Mouse (Mus musculus): ENCODE measurements at regions not wholly inside any gene's neighbourhood (a gene's known extent, or its start where the extent isn't known, plus 50 kb on each side); places are given as distances from the start of the nearest gene placed in this dataset.

DNA sequence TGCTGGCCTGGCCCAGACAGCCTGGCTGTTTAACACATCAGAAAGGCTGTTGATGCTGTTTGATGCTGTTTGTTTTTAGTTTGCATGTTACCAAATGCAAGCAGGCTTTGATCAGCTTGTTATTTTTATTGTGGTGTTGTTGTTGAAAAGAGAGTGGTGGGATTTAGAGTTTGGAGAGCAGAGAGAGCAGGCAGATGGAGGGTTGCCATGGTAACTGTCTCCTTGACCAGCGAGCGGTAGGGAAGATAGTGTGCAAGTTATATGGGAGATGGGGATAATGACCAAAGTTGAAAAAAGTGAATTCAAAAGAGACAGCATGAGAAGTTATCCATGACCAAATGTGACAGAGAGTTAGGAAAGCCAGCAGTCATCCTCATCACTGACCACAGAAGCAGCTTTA is 83.3 kb downstream of the Cmc2 start:
- DNase-seq, result no peak

DNA sequence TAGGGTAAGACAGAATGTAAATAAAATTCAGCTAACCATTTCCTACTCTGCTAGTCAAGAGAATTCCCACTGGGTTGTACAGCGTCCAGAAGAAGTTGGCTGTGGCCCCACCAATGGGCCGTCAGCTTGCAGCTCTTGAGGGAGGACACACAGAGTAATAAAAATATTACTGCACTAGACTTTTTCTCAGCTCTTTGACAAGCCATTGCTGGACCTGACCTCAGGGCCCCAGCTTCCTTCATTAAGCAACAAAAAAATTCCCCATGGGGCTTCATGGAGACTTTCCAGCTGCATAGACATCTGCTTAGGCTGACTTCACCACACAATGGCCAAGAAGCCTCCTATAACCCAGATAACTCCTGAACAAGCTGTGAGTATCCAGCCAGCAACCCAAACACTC is 89.1 kb downstream of the Cmc2 start:
- no peak for DNase-seq

DNA sequence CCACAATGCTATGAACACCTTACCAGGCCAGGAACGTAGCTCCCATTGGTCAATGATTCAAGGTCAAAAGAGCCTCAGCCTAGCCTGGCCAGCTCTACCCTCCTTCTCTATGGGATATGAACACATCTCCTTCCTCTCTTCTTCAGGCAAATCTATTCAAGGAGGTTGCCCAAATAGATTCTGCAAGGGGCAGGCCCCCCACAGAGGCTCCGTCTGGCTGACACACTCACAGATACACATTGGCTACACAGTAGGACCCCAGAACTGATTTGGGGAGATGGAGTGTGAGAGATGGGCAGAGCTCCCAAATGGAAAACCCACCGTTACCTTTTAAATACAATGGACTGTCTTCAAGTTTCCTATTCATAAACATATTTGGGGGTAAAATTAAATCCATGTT is 91.6 kb downstream of the Cmc2 start:
- no peak for DNase-seq

DNA sequence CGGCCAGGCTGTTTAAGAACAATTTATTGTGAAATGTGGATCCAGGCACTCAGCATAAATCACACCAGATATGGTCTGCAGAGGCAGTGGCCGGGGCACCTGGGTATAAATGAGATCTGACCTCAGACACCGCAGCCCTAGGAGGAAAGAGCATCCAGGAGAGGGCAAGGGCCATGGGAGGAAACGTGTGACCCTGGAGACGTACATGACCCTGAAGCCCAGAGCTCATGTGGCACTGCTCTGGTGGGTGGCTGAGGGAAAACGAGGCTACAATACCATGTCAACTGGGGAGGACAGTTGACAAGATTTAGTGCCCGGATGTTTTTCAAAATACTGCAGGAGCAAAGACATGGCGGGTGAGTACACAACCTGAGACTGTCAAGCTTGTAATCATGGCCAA is 93.0 kb downstream of the Cmc2 start:
- DNase-seq, result no peak

DNA sequence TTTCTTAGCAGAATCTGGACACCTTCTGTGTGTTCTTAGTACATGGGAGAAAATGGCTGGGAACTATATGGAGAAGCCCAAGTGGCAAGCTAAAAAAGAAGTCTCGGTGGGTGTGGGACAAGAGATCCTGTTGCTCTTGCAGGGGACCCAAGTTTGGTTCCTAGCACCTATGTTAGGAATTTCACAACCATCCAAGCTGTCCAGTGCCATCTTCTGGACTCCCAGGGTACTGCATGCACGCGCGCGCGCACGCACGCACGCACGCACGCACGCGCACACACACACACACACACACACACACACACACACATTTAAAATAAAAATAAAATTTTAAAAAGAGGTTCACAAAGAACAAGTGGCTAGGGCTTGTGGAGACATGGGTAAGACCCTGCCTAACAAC is 94.1 kb downstream of the Cmc2 start:
- no peak for DNase-seq

DNA sequence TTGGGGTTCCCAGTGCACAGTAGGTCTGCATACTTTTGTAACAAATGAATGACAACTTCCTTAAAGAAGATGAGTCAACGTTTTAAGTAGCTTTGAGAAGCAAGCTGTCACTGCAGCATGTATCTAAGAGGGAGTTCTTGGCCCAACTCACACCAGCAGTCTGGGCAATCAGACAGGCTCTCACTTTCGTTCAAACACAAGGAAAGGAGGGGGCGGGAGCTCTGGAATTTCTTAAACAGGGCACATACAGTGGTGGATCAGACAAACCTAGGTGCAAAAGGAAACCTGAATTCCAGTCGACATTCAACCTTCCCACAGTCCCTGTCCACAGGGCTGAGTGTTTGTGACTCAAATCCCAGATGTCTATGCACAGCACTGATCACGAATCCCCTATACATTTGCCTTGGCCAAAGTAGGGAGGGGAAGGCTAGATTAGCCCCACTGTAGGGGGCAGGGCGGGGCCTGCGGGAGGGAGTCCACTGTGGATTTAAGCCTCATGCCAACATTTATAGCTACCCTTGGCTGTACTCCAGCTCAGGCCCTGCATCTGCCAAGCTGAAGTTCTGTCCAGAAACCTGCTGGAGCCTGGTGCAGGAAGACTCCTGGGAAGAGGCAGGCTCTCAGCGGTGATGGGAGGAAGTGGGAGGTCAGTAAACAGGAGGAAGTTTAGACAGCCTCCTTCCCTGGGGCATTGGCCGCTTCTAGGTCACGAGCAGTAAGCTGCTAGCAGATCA is 81.5 kb upstream of the Cdyl2 start:
- DNase-seq, result peak; percentile 64

DNA sequence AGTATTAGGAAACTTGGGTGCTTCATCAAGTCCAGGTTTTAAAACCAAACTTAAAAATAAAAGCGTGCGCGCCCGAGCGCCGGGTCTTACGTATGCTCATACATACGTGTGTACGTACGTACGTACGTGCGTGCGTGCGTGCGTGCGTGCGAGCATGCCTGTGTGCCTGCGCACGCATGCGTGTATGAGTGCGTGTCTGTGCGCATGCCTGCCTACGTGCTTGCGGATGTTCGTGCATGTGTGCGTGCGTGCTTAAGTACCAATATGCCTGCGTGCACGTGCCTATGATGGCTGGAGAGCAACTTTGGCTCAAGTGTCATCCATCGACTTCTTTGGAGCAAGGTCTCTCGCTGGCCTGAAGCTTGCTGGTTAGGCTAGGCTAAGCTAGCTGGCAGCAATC is 68.5 kb upstream of the Cdyl2 start:
- DNase-seq, result no peak

DNA sequence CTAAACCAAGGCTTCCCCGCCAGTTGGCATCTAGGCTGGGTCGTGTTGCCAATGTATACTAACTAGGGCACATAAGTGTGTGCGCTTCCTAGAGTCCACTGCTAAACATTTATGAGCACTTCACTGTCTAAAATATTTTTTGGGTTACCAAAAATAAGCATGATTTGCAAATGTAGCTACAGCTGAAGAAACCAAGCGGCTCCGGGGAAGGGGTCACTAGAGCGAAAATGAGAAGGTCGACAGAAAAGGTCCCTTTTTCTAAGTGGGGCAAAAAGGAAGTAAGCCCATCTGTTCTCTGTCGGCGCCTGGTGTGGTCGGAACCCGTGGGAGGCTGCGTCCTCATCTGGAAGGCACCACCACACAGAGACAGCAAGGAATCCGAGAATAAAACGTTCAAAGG is 67.8 kb upstream of the Cdyl2 start:
- DNase-seq, result no peak

DNA sequence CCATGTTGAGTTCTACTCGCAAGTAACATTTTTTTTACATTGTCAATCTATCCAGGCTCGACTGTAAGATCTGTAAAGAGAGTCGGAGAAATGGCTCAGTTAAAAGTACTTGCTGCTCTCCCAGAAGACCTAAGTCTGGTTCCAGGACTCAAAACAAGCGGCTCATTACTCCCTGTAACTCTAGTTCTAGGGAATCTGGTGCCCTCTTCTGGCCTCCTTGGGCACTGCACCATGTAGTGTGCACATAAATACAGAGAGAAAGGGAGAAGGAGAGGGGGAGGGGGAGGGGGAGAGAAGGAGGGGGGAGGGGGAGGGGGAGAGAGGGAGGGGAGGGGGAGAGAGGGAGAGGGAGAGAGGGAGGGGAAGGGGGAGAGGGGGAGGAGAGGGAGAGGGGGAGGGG is 66.2 kb upstream of the Cdyl2 start:
- no peak for DNase-seq

DNA sequence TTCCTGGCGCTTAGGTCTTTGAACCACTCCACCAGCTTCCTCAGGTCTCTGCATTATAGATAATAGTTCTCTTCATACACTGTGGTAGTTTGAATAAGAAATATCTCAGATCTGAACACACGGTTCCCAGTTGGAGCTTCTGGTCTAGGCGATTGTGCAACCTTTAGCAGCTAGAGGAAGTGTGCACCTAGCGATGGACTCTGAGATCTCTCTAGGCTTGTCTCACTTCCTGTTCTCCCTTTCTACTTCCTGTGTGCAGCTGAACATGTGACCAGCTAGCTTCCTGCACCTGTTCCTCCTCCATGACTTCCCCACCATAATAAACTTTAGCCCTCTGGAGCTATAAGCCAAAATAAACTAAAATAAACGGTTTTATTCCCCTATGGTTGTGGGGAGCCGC is 62.9 kb upstream of the Cdyl2 start:
- no peak for DNase-seq

DNA sequence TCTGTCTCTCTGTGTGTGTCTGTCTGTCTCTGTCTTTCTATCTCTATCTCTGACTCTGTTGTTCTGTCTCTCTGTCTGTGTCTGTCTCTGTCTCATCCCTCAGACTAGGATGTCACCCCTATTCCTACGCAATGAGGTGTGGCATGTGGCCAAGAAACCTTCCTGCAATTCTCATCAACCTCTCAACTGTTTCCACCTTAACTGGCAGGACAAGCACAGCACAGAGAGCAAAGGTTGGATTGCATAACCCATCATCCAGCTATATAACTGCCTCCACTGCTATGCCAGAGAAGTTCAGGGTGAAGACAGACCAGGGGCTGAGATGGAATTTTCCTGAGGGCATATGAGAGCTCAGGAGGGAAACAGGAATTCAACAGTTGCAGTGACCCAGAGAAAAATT is 60.3 kb upstream of the Cdyl2 start:
- DNase-seq, result no peak

DNA sequence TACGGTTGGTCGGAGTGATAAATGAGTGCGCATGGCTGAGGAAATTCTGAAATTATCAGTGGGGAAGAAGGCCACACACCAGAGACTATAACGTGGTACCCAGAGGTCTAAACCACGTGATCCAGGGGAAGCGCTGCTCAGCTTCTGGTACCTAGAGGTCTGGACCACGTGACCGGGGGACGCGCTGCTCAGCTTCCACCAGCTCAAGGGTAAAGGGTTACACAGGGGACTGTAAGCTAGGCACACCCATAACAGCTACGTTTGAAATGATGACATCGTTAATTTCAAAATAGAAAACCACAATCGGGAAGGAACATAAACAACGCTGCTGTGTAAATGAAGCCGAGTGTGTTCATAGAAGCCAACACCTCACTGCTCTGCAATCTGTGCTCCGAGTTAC is 57.5 kb upstream of the Cdyl2 start:
- no peak for DNase-seq

Data from cerebellum, adult 11 months (tissue).